Mouse (Mus musculus): ENCODE data around the gene Lcn8.

The Lcn8 gene

DNA sequence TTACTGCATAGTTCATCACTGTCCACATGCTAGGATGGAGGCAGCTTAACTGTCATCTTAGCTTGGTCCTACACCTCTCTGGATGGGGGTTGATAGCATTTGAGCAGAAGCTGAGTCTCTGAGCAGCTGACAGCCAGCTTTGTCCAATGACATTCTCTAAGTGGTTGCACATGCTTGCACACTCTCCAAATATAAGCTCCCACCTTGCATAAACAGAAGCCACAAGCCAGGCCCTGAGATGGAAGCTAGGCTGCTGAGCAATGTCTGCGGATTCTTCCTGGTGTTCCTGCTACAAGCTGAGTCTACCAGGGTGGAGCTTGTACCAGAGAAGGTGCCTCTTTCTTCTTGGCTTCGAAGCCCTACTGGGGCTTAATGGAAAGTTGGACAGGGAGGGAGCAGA lies at the start of gene Lcn8:
TSS of gene Lcn8 (plus strand) at position 219 of the 400 bp plus-strand sequence.
- no peak for DNase-seq (ENCODE audit: low read depth)

DNA sequence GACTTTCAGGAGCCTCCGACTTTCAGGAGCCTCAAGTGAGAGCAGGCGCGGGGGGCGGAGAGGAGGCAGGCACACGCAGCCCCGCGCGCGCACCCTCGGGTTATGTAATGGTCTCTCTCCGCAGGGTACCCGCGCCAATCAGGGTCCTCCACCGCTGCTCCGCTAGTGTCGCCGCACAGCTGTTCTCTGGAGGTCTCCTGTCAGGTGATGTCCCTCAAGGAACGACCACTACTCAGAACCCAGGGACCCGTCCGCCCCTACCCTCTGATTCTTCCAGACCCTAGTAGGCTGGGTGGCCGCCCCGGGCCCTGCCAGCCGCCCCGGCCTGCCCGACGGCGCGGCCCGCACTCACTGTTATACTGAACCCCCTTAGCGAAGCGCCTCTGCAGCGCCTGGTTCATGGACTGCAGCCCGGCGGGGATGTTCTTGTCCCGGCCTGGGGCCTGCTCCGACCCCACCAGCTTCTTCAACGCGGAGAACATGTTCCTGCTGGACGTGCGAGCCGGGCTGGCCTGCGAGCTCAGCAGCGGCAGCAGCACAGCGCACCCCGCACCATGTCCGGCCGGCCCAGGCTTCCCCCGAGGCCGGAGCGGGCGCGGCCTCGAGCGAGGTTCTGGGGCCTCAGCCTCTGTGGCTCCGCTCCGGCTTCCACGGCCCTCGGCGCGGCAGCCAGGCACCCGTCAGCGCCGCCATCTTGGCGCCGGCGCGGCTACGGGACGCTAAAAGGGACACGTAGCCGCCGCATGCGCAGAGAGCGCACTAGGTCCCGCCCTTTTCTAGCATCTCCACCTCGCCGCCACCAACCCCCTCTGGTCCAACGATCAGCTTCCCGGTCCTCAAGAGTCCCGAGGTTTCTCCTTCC lies 44.9 kb upstream of the Lcn8 start, which contains the start of gene Rabl6:
TSS of gene Rabl6 (minus strand) at position 761 of the 862 bp plus-strand sequence.
- DNase-seq (ENCODE audit: low read depth), result peak; percentile 67

DNA sequence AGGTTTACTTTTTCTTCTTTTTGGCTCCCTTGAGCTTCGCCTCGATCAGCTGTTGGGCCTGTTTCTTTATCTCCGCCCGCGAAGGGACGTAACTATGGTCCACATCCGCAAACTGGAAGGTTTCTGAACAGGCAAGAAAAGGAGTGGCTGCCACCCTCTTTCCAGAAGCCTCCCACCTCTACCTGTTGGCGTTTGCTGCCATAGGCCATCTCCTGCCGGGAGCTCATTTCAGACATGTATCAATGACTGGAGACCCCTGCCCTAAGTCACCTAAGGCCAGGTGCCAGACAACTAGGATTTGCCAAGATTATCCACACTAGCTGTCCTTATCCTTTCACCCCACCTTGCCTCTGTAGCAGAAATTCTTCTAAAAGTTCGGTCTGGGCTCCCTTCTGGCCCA lies 44.2 kb upstream of the Lcn8 start:
- DNase-seq (ENCODE audit: low read depth), result no peak

DNA sequence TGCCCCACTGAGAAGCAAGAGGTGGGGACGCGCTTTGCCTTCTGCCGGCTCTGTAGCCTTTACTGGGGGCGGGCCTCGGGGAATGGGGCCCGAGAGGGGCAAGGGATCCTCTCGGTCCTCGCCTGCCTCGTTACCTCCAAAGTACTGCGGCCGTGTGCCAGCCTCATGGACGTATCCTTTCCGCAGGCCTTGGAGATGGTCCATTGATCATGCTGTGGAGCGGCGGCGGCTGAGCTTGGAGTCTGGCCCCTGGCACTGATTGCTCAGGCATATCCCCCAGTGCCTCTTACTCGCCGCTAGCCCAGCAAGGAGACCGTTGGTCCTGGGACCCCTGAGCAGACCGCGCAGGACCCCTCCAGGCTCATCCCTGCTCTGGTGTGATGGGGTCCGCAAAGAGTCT lies 36.5 kb upstream of the Lcn8 start:
- no peak for DNase-seq (ENCODE audit: low read depth)

DNA sequence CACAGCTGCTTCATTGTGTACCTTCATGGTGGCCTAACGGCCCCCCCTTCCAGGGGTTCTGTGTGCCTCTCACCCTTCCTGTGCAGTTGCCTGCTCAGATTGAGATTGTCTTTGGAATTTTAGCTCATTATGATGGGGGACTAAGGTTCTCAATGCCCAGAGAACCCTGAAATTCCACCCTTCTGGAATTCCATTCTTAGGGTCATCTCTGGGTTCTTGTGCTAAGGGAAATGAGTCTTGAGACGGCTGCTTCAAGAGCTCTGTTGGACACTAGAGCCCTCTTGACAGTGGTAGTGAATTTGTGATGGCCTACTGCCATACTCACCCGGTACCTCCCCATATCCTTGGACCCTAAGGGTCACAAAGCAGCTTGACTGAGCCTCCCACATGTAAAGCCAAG lies 35.3 kb upstream of the Lcn8 start, which contains the start of gene Ccdc183:
TSS of gene Ccdc183 (minus strand) at position 101 of the 400 bp plus-strand sequence.
- no peak for DNase-seq (ENCODE audit: low read depth)

DNA sequence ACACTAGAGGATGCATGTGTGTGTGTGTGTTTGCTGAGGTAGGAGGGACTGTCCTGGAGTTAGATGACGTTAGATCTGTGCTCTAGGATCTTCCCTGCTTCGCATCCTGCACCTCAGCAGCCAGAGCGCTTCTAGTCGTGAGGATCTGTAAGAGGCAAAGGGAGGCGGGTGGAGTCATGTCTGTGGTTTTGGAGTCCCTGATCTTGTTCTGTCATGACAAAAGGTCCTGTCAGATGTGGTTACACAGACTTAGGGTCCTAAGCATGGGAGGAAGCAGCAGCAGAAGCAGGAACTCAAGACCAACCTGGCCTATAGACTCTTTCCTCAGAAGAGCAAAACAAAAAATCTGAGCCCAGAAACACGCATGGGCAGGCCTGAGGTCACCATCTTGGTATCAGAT lies 32.5 kb upstream of the Lcn8 start:
- no peak for DNase-seq (ENCODE audit: low read depth)

DNA sequence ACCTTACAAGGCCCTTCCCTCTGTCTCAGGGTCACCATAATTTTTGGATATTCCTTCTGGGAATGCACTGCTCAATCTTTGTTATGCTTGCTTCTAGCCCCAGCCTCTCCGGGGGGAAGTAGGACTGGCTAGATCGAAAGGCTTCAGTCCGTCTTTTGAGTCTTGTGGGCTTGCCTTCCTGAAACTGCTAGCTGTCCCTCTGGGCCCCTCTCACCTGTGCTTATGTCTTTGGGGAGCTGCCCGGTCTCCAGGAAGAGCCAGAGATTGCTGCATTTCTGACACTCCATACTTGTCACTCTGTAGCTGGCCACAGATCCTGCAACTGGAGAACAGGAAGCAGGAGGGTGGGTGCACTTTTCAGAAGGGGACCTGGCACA lies 32.1 kb upstream of the Lcn8 start:
- no peak for DNase-seq (ENCODE audit: low read depth)

DNA sequence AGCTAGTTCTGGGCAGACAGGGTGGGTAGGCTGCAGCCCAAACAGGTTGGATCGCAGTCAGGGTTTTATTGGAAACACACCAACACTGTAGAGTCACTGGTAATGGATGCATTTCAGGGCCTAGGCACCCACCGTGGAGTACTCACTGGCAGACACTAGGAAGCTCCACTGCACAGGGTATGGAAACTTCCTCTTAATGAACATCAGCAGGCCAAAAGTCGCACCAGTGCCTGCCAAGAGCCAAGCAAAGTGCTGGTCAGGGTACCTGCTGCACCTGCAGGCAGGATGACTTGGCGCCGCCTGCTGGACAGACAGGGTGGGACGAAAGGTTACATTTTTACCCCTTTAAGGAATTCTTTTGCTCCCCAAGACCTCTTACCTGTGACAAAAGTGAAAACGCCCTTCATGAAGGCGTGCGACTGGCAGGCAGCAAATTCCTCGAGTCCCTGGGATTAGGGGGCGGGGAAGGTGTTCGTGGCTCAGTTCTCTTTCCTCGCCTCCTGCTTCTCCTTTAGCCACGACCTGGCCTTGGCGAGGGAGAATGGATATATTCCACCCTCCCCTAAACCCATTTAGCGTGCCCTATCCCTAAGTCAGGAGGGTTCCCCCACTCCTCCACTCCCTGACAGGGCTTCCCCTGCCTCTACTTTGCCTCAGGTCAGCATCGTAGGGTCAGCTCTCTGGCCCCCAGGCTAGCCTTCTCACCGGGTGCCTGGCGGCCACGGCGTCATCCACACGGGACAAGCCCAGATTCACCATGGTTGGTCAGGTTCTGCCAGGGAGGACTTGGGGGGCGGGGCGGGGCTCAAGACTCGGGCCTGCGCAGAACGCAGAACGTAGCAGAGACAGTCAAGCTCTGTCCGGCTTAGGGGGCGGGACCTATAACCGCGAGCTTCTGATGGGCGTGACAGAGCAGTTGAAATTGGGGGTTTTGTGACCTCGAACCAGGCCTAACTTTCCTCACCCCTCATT lies 31.4 kb upstream of the Lcn8 start, which contains the start of gene Tmem141:
TSS of gene Tmem141 (minus strand) at position 777 of the 972 bp plus-strand sequence.
- DNase-seq (ENCODE audit: low read depth), result peak; percentile 59

DNA sequence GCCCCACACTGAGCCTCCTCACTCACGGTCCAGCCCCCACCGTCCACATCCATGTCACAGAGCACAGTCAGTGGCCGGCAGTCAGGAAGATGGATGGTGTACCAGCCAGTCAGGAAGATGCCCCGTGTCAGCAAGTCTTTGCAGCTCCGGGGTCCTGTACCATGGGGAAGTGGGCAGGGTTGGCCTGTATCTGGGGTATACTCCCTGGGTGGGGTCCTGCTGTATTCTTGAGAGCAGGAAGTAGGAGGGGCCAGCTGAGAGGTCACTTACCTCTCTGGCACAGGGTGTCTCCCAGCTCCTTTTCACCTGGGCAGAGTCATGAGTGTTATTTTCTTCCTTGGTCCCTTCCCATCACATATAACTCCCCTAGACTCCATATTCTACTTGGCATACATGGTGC lies 26.9 kb upstream of the Lcn8 start:
- no peak for DNase-seq (ENCODE audit: low read depth)

DNA sequence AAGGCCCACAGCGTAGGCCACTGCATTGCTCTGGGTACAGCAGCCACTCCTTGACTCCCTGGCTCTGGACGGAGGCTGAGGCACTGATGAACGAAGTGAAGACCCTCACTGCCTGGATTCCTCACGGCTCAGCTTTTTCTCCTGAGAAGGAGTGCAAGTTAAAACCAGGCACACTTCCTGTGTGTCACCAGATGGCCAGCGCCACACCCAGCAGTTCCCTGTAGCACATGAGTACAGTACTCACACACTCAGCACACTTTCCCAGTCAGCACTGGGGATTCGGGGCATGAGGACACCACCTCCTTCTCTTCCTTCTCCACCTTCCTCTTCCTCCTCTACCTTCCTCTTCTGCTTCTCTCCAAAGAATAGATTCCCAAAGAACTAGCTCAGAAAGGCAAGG lies 25.1 kb upstream of the Lcn8 start, which contains the start of gene Fcna:
TSS of gene Fcna (minus strand) at position 220 of the 400 bp plus-strand sequence.
- no peak for DNase-seq (ENCODE audit: low read depth)

DNA sequence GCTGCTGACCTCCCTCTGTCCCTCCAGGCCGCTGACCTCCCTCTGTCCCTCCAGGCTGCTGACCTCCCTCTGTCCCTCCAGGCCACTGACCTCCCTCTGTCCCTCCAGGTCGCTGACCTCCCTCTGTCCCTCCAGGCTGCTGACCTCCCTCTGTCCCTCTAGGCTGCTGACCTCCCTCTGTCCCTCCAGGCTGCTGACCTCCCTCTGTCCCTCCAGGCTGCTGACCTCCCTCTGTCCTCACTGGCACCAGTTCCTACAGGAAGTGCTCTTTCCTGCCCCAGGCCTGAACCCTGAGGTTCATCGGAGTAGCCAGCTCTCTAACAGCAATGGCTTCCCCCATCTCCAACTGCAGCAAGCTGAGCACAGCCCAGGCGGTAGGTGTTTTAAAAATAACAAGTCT lies 24.2 kb upstream of the Lcn8 start:
- DNase-seq (ENCODE audit: low read depth), result no peak

DNA sequence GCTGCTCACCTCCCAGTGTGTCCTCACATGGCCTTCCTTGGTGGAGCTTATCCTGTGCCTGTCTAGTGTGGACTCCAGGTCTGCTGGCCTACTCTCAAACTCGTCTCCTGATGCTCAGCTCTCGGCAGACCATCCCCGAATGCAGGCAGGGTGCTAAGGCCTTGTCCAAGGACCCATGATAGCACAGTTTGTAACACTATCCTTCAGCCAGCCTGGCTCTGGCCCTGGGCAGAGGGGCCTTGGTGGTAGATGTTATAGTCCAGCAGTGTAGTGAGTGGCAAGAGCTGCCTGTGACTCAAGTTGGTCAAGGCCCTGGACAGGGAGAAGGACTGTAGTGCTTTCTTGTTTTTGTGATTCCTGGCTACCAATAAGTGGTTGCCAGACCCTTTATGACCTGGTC lies 19.3 kb upstream of the Lcn8 start:
- DNase-seq (ENCODE audit: low read depth), result no peak

DNA sequence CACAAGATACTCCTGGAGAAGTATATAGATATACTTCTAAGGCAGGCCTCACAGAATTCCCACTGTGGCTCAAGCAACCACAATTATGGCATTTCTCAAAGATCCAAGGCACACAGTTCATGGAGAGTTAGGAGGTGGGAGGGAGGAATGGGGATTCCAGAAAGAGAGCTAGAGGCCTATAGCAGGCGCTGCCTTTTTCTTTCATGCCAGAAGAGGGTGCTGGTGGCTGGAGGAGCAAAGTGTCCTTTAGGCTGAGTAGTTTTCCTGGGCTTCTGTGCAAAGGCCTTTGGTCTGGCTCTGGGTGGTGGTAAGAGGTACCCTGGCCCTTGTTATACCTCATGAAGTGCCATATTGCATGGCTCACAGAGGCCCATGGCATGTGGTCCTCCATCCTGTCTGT lies 18.9 kb upstream of the Lcn8 start:
- DNase-seq (ENCODE audit: low read depth), result no peak

DNA sequence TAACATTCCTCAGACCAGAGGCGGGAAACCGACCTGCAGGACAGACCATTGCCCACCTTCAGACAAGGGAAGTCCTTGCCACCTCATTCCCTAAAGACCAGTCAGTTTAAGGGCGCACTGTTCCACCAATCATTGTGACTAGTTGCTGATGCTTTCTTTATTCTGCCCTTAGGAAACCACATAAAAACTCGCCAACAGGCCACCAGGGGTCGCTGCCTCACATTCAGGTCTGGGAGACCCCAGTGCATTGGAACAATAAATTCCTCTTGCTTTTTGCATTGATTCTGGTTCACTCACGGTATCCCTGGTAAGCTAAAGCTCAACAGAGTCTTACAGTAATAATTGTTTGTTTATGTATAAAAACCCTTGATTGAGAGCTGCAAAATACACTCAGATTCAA lies 13.0 kb upstream of the Lcn8 start:
- DNase-seq (ENCODE audit: low read depth), result peak; percentile 43

DNA sequence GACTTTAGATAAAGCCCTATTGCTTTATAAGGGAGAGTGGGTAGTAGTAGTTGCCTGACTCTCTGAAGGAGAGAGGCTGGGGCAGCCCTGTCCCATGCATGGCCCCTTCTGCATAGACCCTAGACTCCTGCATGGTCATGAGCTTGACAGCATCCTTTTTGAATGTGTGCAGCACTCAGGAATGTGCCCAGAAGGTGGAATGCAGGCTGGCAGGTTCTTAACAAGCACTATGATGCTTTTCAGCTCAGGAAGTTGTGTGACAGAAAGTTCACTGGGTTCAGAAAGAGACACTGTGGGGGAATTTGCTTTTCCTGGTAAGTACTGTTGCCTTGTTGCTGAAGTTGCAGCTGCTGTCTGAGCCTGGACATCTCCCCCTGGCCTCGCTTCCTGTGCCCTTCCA lies 1.6 kb downstream of the Lcn8 start:
- DNase-seq (ENCODE audit: low read depth), result no peak

DNA sequence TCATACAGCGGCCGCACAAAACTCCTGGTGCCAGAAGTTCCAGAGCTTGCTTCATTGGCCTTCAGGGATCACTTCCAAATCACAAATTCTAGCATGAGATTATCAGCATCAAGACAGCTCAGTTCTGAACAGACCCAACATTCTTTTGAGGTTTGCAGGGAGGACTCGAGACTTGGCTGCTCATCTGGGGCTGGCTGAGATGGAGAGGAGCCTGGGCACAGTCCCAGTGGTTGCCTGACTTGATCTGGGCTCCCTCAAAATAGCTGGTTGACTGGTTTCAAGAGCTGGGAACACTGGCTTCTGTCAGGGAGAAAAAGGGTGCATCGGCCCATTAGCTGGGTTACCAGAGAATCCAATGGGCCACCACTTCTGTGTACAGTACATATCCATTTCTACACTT lies 3.8 kb downstream of the Lcn8 start:
- DNase-seq (ENCODE audit: low read depth), result no peak

DNA sequence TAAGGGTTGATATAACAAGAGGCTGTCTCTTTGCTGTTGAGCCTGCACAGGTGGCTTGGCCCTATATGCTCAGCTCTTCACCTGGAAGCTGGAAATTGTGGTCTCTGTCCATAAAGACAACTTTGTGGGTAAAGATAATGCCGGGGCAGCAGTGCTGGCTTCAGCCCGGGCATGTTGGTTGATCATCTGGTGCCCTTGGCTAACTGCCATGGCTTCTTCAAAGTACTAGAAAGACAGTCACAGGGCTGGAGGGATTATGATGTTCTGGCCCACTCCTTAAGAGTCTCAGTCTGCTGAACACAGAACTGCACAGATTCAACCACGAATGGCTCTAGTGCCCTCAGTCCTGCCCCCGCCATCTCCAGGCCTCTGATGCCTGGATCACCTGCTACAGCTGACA lies 4.3 kb downstream of the Lcn8 start:
- DNase-seq (ENCODE audit: low read depth), result no peak

DNA sequence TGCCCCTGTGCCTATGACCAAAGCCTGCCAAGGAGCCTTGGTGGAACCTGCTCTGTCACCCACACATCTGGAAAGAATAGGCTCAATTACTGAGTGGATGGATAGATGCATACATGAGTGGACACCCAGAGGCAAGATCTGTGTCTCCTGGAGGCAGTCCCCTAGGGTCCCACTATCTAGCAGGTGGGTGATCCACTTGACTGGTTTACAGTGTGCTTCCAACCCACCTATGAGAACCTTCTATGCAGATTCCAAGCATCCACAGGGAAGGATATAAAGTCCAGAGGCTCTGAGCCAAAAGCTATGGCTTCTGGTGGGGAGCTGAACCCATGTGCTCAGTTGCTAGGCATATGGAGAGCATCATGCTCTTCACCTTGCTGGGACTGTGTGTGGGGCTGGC lies 4.7 kb downstream of the Lcn8 start, which contains the start of gene Lcn5:
TSS of gene Lcn5 (plus strand) at position 301 of the 400 bp plus-strand sequence.
- DNase-seq (ENCODE audit: low read depth), result no peak

DNA sequence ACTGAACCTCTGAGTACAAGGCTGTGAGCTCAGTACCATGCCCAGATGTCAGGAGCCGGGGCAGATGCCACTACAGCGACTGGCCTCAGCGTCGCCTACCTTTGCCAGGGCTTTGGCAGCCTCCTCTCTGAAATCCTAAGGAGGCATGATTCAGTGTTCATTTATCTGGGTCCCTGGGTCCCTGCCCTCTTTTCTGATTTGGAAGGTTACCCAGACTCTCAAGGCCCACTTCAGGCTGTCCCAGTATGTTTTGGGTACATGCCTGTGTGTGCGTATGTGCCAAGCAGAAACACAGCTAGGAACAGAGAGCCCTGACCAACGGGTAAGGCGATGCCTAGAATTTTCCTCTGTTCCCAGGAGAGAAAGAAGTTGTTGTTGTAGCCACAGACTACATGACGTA lies 7.4 kb downstream of the Lcn8 start:
- DNase-seq (ENCODE audit: low read depth), result no peak

DNA sequence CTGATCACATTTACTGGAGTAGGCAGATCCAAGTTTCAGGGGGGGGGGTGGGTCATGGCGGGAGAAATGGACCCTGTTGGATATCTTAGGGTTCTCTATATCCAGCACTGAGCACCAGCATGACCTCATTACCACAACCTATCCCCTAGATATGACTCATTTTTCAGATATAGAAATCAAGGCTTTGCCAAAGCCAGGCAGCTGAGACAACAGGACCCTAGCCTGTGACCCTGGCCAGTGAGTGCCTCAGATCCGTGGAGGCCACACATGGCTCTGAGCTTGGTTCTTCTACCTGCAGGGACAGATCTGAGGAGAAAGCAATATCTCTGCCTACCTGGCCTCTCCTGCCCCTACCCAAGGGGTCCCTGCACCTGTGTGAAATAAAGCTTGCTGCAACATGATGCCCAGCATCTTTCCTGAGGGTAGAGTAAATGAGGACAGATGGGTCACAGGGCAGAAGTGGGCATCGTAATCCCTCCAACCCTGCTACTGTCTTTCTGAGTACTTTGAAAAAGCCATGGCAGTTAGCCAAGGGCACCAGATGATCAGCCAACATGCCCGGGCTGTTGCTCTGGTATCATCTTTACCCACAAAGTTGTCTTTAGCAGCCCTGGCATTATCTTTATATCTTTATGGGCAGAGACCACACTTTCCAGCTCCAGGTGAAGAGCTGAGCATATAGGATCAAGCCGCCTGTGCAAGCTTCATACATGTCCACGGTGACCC lies 8.5 kb downstream of the Lcn8 start:
- DNase-seq (ENCODE audit: low read depth), result no peak

DNA sequence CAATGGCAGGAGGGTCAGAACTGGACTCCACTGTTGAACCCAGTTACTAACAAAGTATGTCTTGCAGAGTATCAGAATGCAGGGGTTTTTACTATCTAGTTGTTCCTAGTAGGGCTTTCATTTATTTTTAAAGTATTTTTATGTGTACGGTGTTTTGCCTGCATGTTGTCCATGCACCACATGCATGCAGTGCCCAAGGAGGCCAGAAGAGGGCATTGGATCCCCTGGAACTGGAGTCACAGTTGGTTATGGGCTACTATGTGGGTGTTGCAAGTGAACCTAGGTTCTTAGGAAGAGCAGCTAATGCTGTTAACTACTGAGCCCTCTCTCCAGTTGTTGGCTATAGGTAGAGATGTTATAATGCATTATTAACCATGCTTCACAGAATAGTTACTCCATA lies 10.6 kb downstream of the Lcn8 start:
- peak; percentile 30 for DNase-seq (ENCODE audit: low read depth)

DNA sequence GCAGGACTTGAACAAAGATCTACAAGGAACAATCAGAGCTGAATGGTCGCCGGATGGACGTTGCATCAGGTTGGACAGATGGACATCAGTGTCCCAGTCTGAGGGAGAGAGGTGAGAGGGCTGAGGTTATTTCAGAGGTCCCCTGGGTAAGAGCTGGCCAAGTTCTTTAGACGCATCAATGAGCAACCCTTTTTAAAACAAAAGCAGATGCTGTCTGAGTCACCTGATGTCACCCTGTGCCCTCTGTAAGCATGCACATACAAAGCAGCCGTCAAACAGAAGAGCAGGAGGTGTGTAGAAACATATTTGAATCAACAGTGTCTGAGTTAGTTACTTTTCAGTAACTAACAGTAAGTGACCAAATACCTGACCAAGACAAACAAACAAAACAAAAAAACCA lies 11.2 kb downstream of the Lcn8 start:
- DNase-seq (ENCODE audit: low read depth), result no peak

All from c-Kit-positive CD71-negative TER-119-negative erythroid progenitor cells, embryonic 14.5 days (primary cell).